In genomic region chr6:4131149-4131548, GRCm38 (mm10) we compare ENCODE assay signal across 10 mouse cellular contexts.
"Had no signal": no experiment of that assay in that cellular context is flagged by ENCODE, and none has a peak within 500 bp of the region (broad histone marks: within the 10 kb centered on the region; RNA-seq: fewer than 3 reads in every experiment).

No protein-coding gene starts in this region.

- H3K36me3 ChIP-seq: limb, embryonic 13.5 days had no signal

- H3K4me2 ChIP-seq: limb, embryonic 13.5 days had no signal

- H3K9me3 ChIP-seq: limb, embryonic 13.5 days had no signal

- H3K9ac ChIP-seq: limb, embryonic 13.5 days; liver, embryonic 14.5 days had no signal

- H3K4me3 ChIP-seq: limb, embryonic 13.5 days had no signal

- H3K27me3 ChIP-seq: limb, embryonic 13.5 days had no signal

- H3K27ac ChIP-seq: limb, embryonic 13.5 days; liver, embryonic 14.5 days had no signal

- H3K4me1 ChIP-seq: limb, embryonic 13.5 days had no signal

- DNase-seq: kidney, adult 18-20 months; kidney, postnatal 14 days; left cerebral cortex, postnatal 4 days; lung, adult 18-20 months; right cerebral cortex, postnatal 4 days; spleen, adult 18-20 months; thymus, adult 18-20 months; thymus, postnatal 25 days had no signal
